Mouse (Mus musculus): ENCODE measurements around the gene Aatk. TPM values are rescaled to one million over a fixed set of nuclear protein-coding genes. Genes with fewer than 3 reads are reported as not detected.

Gene Aatk
- polyA plus RNA-seq, 1 experiment from 2014 or later, result 7.7 TPM

GRCm38 (mm10) chr11:120032052-120032451 lies 14.9 kb downstream of the Aatk start:
- no peaks in the 10 kb centered on the region for H3K9me3 ChIP-seq
- no peaks in the 10 kb centered on the region for H3K27me3 ChIP-seq
- H3K4me3 ChIP-seq, result no peak overlapping the region
- ATAC-seq (ENCODE audit: low FRiP score, low read depth), result no peak
- no peaks in the 10 kb centered on the region for H3K36me3 ChIP-seq
- H3K4me1 ChIP-seq, result 0 out of 2 replicates have a peak, but pooled peaks cover 5% of the 10 kb centered on the region
- no peak overlapping the region for H3K27ac ChIP-seq (replicated peaks)
- no peak overlapping the region for H3K9ac ChIP-seq (replicated peaks)
- H3K4me2 ChIP-seq (replicated peaks), result no peak overlapping the region
- 66% methylated on average over 8 of the region's 8 CpGs for WGBS

GRCm38 (mm10) chr11:120030145-120030901 lies 16.6 kb downstream of the Aatk start:
- no peak overlapping the region for H3K4me3 ChIP-seq
- H3K36me3 ChIP-seq, result no peaks in the 10 kb centered on the region
- no peak overlapping the region for H3K9ac ChIP-seq (replicated peaks)
- H3K4me2 ChIP-seq (replicated peaks), result no peak overlapping the region
- 38% methylated on average over 10 of the region's 10 CpGs for WGBS
- H3K9me3 ChIP-seq, result no peaks in the 10 kb centered on the region
- H3K4me1 ChIP-seq, result 0 out of 2 replicates have a peak, but pooled peaks cover 5% of the 10 kb centered on the region
- peak; percentile 27; the same call in 1 of the 2 replicates for ATAC-seq (ENCODE audit: low FRiP score, low read depth)
- H3K27me3 ChIP-seq, result no peaks in the 10 kb centered on the region
- no peak overlapping the region for H3K27ac ChIP-seq (replicated peaks)

- no peak overlapping the region for H3K4me3 ChIP-seq
- no peaks in the 10 kb centered on the region for H3K27me3 ChIP-seq
- 43% methylated on average over 9 of the region's 9 CpGs for WGBS
- 0 out of 2 replicates have a peak overlapping the region, but pooled peaks have one; percentile 20 for H3K27ac ChIP-seq (replicated peaks)
- no peaks in the 10 kb centered on the region for H3K36me3 ChIP-seq
- no peaks in the 10 kb centered on the region for H3K9me3 ChIP-seq
- no peak for ATAC-seq (ENCODE audit: low FRiP score, low read depth)
- H3K9ac ChIP-seq (replicated peaks), result no peak overlapping the region
- H3K4me1 ChIP-seq, result 0 out of 2 replicates have a peak, but pooled peaks cover 5% of the 10 kb centered on the region
- no peak overlapping the region for H3K4me2 ChIP-seq (replicated peaks)
Observed at GRCm38 (mm10) chr11:120029431-120030144, 17.4 kb downstream of the Aatk start.

- no peak for ATAC-seq (ENCODE audit: low FRiP score, low read depth)
- H3K9ac ChIP-seq (replicated peaks), result no peak overlapping the region
- no peak overlapping the region for H3K27ac ChIP-seq (replicated peaks)
- H3K4me3 ChIP-seq, result no peak overlapping the region
- no peak overlapping the region for H3K4me2 ChIP-seq (replicated peaks)
- H3K27me3 ChIP-seq, result no peaks in the 10 kb centered on the region
- H3K9me3 ChIP-seq, result no peaks in the 10 kb centered on the region
- 81% methylated on average over 18 of the region's 18 CpGs for WGBS
- H3K4me1 ChIP-seq, result peaks cover 8% of the 10 kb centered on the region; the same call in 1 of the 2 replicates
- H3K36me3 ChIP-seq, result no peaks in the 10 kb centered on the region
Observed at GRCm38 (mm10) chr11:120028319-120029092, 18.5 kb downstream of the Aatk start.

- no peak overlapping the region for H3K4me2 ChIP-seq (replicated peaks)
- ATAC-seq (ENCODE audit: low FRiP score, low read depth), result no peak
- no peaks in the 10 kb centered on the region for H3K9me3 ChIP-seq
- no peaks in the 10 kb centered on the region for H3K27me3 ChIP-seq
- H3K36me3 ChIP-seq, result no peaks in the 10 kb centered on the region
- H3K4me1 ChIP-seq, result peaks cover 24% of the 10 kb centered on the region
- no peak overlapping the region for H3K9ac ChIP-seq (replicated peaks)
- no peak overlapping the region for H3K4me3 ChIP-seq
- WGBS, result 76% methylated on average over 3 of the region's 3 CpGs
- no peak overlapping the region for H3K27ac ChIP-seq (replicated peaks)
Observed at GRCm38 (mm10) chr11:120026941-120027340, 20.0 kb downstream of the Aatk start.

GRCm38 (mm10) chr11:120022841-120023240 lies 24.1 kb downstream of the Aatk start:
- no peak overlapping the region for H3K4me2 ChIP-seq (replicated peaks)
- peak overlapping the region; percentile 7 for H3K9ac ChIP-seq (replicated peaks)
- H3K27me3 ChIP-seq, result no peaks in the 10 kb centered on the region
- peak; percentile 56; the same call in 1 of the 2 replicates for ATAC-seq (ENCODE audit: low FRiP score, low read depth)
- no peaks in the 10 kb centered on the region for H3K36me3 ChIP-seq
- no peaks in the 10 kb centered on the region for H3K9me3 ChIP-seq
- H3K27ac ChIP-seq (replicated peaks), result peak overlapping the region; percentile 58
- peaks cover 40% of the 10 kb centered on the region for H3K4me1 ChIP-seq
- no peak overlapping the region for H3K4me3 ChIP-seq
- WGBS, result 50% methylated on average over 12 of the region's 12 CpGs

GRCm38 (mm10) chr11:120022216-120022615 lies 24.8 kb downstream of the Aatk start:
- Histone ChIP-seq H3K9ac (replicated peaks) (no peak overlapping the region), H3K4me3 (no peak overlapping the region), H3K27ac (replicated peaks) (0 out of 2 replicates have a peak overlapping the region, but pooled peaks have one; percentile 58), H3K9me3 (no peaks in the 10 kb centered on the region), H3K4me1 (peaks cover 40% of the 10 kb centered on the region), H3K4me2 (replicated peaks) (no peak overlapping the region), H3K27me3 (no peaks in the 10 kb centered on the region), H3K36me3 (no peaks in the 10 kb centered on the region)
- WGBS, result 57% methylated on average over 8 of the region's 8 CpGs
- ATAC-seq (ENCODE audit: low FRiP score, low read depth), result no peak

- H3K27ac ChIP-seq (replicated peaks), result no peak overlapping the region
- 87% methylated on average over 16 of the region's 16 CpGs for WGBS
- H3K4me1 ChIP-seq, result peaks cover 40% of the 10 kb centered on the region
- no peak overlapping the region for H3K9ac ChIP-seq (replicated peaks)
- no peak overlapping the region for H3K4me2 ChIP-seq (replicated peaks)
- no peak overlapping the region for H3K4me3 ChIP-seq
- H3K9me3 ChIP-seq, result no peaks in the 10 kb centered on the region
- no peaks in the 10 kb centered on the region for H3K36me3 ChIP-seq
- H3K27me3 ChIP-seq, result no peaks in the 10 kb centered on the region
- no peak for ATAC-seq (ENCODE audit: low FRiP score, low read depth)
Observed at GRCm38 (mm10) chr11:120021367-120021766, 25.6 kb downstream of the Aatk start.

GRCm38 (mm10) chr11:120019542-120020440 lies 27.2 kb downstream of the Aatk start:
- Histone ChIP-seq H3K9ac (replicated peaks) (no peak overlapping the region), H3K4me2 (replicated peaks) (no peak overlapping the region), H3K4me1 (peaks cover 40% of the 10 kb centered on the region), H3K27ac (replicated peaks) (no peak overlapping the region), H3K9me3 (no peaks in the 10 kb centered on the region), H3K27me3 (no peaks in the 10 kb centered on the region), H3K36me3 (0 out of 2 replicates have a peak, but pooled peaks cover 4% of the 10 kb centered on the region), H3K4me3 (no peak overlapping the region)
- ATAC-seq (ENCODE audit: low FRiP score, low read depth), result no peak
- 50% methylated on average over 23 of the region's 23 CpGs for WGBS

GRCm38 (mm10) chr11:120017011-120017410 lies 30.0 kb downstream of the Aatk start:
- Histone ChIP-seq H3K9ac (replicated peaks) (no peak overlapping the region), H3K27me3 (peaks cover 16% of the 10 kb centered on the region), H3K9me3 (no peaks in the 10 kb centered on the region), H3K36me3 (0 out of 2 replicates have a peak, but pooled peaks cover 4% of the 10 kb centered on the region), H3K27ac (replicated peaks) (no peak overlapping the region), H3K4me3 (no peak overlapping the region), H3K4me2 (replicated peaks) (no peak overlapping the region), H3K4me1 (peaks cover 36% of the 10 kb centered on the region)
- ATAC-seq (ENCODE audit: low FRiP score, low read depth), result no peak
- WGBS, result 89% methylated on average over 8 of the region's 8 CpGs

- Histone ChIP-seq H3K9ac (replicated peaks) (no peak overlapping the region), H3K27ac (replicated peaks) (no peak overlapping the region), H3K9me3 (no peaks in the 10 kb centered on the region), H3K27me3 (peaks cover 28% of the 10 kb centered on the region), H3K4me1 (peaks cover 30% of the 10 kb centered on the region), H3K4me2 (replicated peaks) (no peak overlapping the region), H3K36me3 (0 out of 2 replicates have a peak, but pooled peaks cover 4% of the 10 kb centered on the region), H3K4me3 (no peak overlapping the region)
- 79% methylated on average over 4 of the region's 4 CpGs for WGBS
- no peak for ATAC-seq (ENCODE audit: low FRiP score, low read depth)
Observed at GRCm38 (mm10) chr11:120014758-120015157, 32.2 kb downstream of the Aatk start.

Data from midbrain, embryonic 12.5 days (tissue).